Mouse (Mus musculus) liver, adult 2 months (tissue): ENCODE measurements around the gene Dync1li1.
"Not testable (repeated sequence)": the region's sequence is repeated elsewhere in the genome, so short reads cannot be mapped to it uniquely, and the experiment has no call there.

ENCODE experiments used
- CTCF ChIP-seq: fragments of 200-500 bp; IDR thresholded peaks from 2 replicates; pipeline ENCODE4 v1.5.1; 2011; ENCODE audit warnings: low read depth, low read length, control low read depth
- POLR2A ChIP-seq: fragments of 200-500 bp; IDR thresholded peaks from 2 replicates; pipeline ENCODE4 v1.6.1; 2011; ENCODE audit warnings: low read length, control low read depth; ENCODE audit not compliant: insufficient read depth; ENCODE audit errors: extremely low read depth

DNA sequence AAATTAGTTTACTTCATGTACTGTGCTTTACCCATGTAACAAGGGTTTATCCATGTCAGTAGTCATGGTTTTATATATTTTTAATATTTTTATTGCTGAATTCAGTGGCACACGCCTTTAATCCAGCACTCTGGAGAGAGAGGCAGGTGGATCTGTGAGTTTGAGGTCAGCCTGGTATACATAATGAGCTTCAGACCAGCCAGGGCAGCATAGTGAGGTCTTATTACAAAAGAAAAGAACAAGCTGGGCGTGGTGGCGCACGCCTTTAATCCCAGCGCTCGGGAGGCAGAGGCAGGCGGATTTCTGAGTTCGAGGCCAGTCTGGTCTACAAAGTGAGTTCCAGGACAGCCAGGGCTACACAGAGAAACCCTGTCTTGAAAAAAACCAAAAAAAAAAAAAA is 7.1 kb downstream of the Dync1li1 start:
- not testable (repeated sequence) for TF ChIP-seq CTCF, POLR2A
